Mouse (Mus musculus): ENCODE measurements around the gene Tfap2b. TPM values are rescaled to one million over a fixed set of nuclear protein-coding genes. Genes with fewer than 3 reads are reported as not detected.

Gene Tfap2b
- polyA plus RNA-seq, 1 experiment from 2014 or later: not detected

GRCm38 (mm10) chr1:19230926-19231573 lies 22.3 kb downstream of the Tfap2b start:
- under 1% methylated on average over 16 of the region's 16 CpGs for WGBS (ENCODE audit: insufficient replicate concordance)
- no peaks in the 10 kb centered on the region for H3K9me3 ChIP-seq (ENCODE audit: low read length)
- H3K4me3 ChIP-seq (ENCODE audit: low read depth, low read length): no peak overlapping the region
- H3K4me1 ChIP-seq (ENCODE audit: insufficient read depth): no peaks in the 10 kb centered on the region
- no peak overlapping the region for H3K4me2 ChIP-seq (ENCODE audit: low read depth, low read length)
- H3K27me3 ChIP-seq (ENCODE audit: insufficient read depth, low read length): peaks cover 44% of the 10 kb centered on the region
- ATAC-seq (no peak), DNase-seq (no peak)
- H3K36me3 ChIP-seq (replicated peaks; ENCODE audit: insufficient read depth, low read length): no peaks in the 10 kb centered on the region
- TF ChIP-seq CTCF (IDR thresholded peaks at IDR 0.05; ENCODE audit: low read depth): no peak
- H3K9ac ChIP-seq (replicated peaks): no peak overlapping the region
- H3K27ac ChIP-seq (ENCODE audit: low read depth): no peak overlapping the region

- TF ChIP-seq CTCF (IDR thresholded peaks at IDR 0.05; ENCODE audit: low read depth): no peak
- no peak for TF ChIP-seq EP300 (IDR thresholded peaks at IDR 0.05; ENCODE audit: low read depth)
- Histone ChIP-seq H3K4me1 (ENCODE audit: insufficient read depth) (no peaks in the 10 kb centered on the region), H3K27ac (ENCODE audit: low read depth) (no peak overlapping the region), H3K4me2 (ENCODE audit: low read depth, low read length) (no peak overlapping the region), H3K9ac (replicated peaks) (no peak overlapping the region), H3K36me3 (replicated peaks; ENCODE audit: insufficient read depth, low read length) (no peaks in the 10 kb centered on the region), H3K27me3 (ENCODE audit: insufficient read depth, low read length) (peaks cover 46% of the 10 kb centered on the region), H3K9me3 (ENCODE audit: low read length) (no peaks in the 10 kb centered on the region), H3K4me3 (ENCODE audit: low read depth, low read length) (no peak overlapping the region)
- WGBS (ENCODE audit: insufficient replicate concordance): 6% methylated on average over 16 of the region's 16 CpGs
- ATAC-seq: no peak
- no peak for DNase-seq
Measured at GRCm38 (mm10) chr1:19231574-19232080, 22.9 kb downstream of the Tfap2b start.

- Histone ChIP-seq H3K27ac (ENCODE audit: low read depth) (no peak overlapping the region), H3K36me3 (replicated peaks; ENCODE audit: insufficient read depth, low read length) (no peaks in the 10 kb centered on the region), H3K4me3 (ENCODE audit: low read depth, low read length) (no peak overlapping the region), H3K9ac (replicated peaks) (no peak overlapping the region), H3K4me2 (ENCODE audit: low read depth, low read length) (no peak overlapping the region), H3K27me3 (ENCODE audit: insufficient read depth, low read length) (peaks cover 52% of the 10 kb centered on the region), H3K9me3 (ENCODE audit: low read length) (no peaks in the 10 kb centered on the region), H3K4me1 (ENCODE audit: insufficient read depth) (no peaks in the 10 kb centered on the region)
- TF ChIP-seq CTCF (IDR thresholded peaks at IDR 0.05; ENCODE audit: low read depth) (no peak), EP300 (IDR thresholded peaks at IDR 0.05; ENCODE audit: low read depth) (no peak)
- no peak for DNase-seq
- WGBS (ENCODE audit: insufficient replicate concordance): 0% methylated on average over 1 of the region's 1 CpGs
- ATAC-seq: no peak
Measured at GRCm38 (mm10) chr1:19232743-19233142, 24.0 kb downstream of the Tfap2b start.

GRCm38 (mm10) chr1:19233857-19234256 lies 25.1 kb downstream of the Tfap2b start:
- ATAC-seq: no peak
- Histone ChIP-seq H3K9me3 (ENCODE audit: low read length) (no peaks in the 10 kb centered on the region), H3K27me3 (ENCODE audit: insufficient read depth, low read length) (peaks cover 53% of the 10 kb centered on the region), H3K4me2 (ENCODE audit: low read depth, low read length) (no peak overlapping the region), H3K4me3 (ENCODE audit: low read depth, low read length) (no peak overlapping the region), H3K9ac (replicated peaks) (no peak overlapping the region), H3K27ac (ENCODE audit: low read depth) (no peak overlapping the region), H3K36me3 (replicated peaks; ENCODE audit: insufficient read depth, low read length) (no peaks in the 10 kb centered on the region), H3K4me1 (ENCODE audit: insufficient read depth) (no peaks in the 10 kb centered on the region)
- TF ChIP-seq EP300 (IDR thresholded peaks at IDR 0.05; ENCODE audit: low read depth): no peak
- TF ChIP-seq CTCF (IDR thresholded peaks at IDR 0.05; ENCODE audit: low read depth): no peak
- DNase-seq: no peak
- WGBS (ENCODE audit: insufficient replicate concordance): 4% methylated on average over 19 of the region's 19 CpGs

GRCm38 (mm10) chr1:19234432-19235205 lies 25.9 kb downstream of the Tfap2b start:
- no peak overlapping the region for H3K4me2 ChIP-seq (ENCODE audit: low read depth, low read length)
- no peak overlapping the region for H3K9ac ChIP-seq (replicated peaks)
- whole genome bisulfite sequencing (ENCODE audit: insufficient replicate concordance): 1% methylated on average over 31 of the region's 31 CpGs
- DNase-seq (no peak), ATAC-seq (no peak)
- H3K27ac ChIP-seq (ENCODE audit: low read depth): no peak overlapping the region
- peaks cover 57% of the 10 kb centered on the region for H3K27me3 ChIP-seq (ENCODE audit: insufficient read depth, low read length)
- H3K4me1 ChIP-seq (ENCODE audit: insufficient read depth): no peaks in the 10 kb centered on the region
- TF ChIP-seq EP300 (IDR thresholded peaks at IDR 0.05; ENCODE audit: low read depth) (no peak), CTCF (IDR thresholded peaks at IDR 0.05; ENCODE audit: low read depth) (no peak)
- no peak overlapping the region for H3K4me3 ChIP-seq (ENCODE audit: low read depth, low read length)
- no peaks in the 10 kb centered on the region for H3K9me3 ChIP-seq (ENCODE audit: low read length)
- H3K36me3 ChIP-seq (replicated peaks; ENCODE audit: insufficient read depth, low read length): no peaks in the 10 kb centered on the region

- Histone ChIP-seq H3K9me3 (ENCODE audit: low read length) (no peaks in the 10 kb centered on the region), H3K4me3 (ENCODE audit: low read depth, low read length) (no peak overlapping the region), H3K27ac (ENCODE audit: low read depth) (no peak overlapping the region), H3K9ac (replicated peaks) (no peak overlapping the region), H3K27me3 (ENCODE audit: insufficient read depth, low read length) (peaks cover 68% of the 10 kb centered on the region), H3K36me3 (replicated peaks; ENCODE audit: insufficient read depth, low read length) (no peaks in the 10 kb centered on the region), H3K4me1 (ENCODE audit: insufficient read depth) (no peaks in the 10 kb centered on the region), H3K4me2 (ENCODE audit: low read depth, low read length) (no peak overlapping the region)
- 4% methylated on average over 5 of the region's 5 CpGs for WGBS (ENCODE audit: insufficient replicate concordance)
- DNase-seq (no peak), ATAC-seq (no peak)
- TF ChIP-seq EP300 (IDR thresholded peaks at IDR 0.05; ENCODE audit: low read depth): no peak
- no peak for TF ChIP-seq CTCF (IDR thresholded peaks at IDR 0.05; ENCODE audit: low read depth)
Measured at GRCm38 (mm10) chr1:19236051-19236450, 27.3 kb downstream of the Tfap2b start.

Data from liver, postnatal 0 days (tissue).